Mouse (Mus musculus): Measurements from ENCODE around the gene Olfr985.

The Olfr985 gene

GRCm38 (mm10) chr9:40130084-40130483, at the start of gene Olfr985:
Olfr985 (minus strand) TSS chr9:40130184.
- DNase-seq (ENCODE audit: low read depth, low spot score): no peak

GRCm38 (mm10) chr9:40177017-40177416, 47.0 kb upstream of the Olfr985 start:
- DNase-seq (ENCODE audit: low read depth, low spot score): no peak

GRCm38 (mm10) chr9:40166446-40166845, 36.5 kb upstream of the Olfr985 start:
- DNase-seq (ENCODE audit: low read depth, low spot score): no peak

GRCm38 (mm10) chr9:40155118-40155644, 25.2 kb upstream of the Olfr985 start:
- DNase-seq (ENCODE audit: low read depth, low spot score): no peak

- DNase-seq (ENCODE audit: low read depth, low spot score): no peak
Measured at GRCm38 (mm10) chr9:40141544-40141943, 11.6 kb upstream of the Olfr985 start.

- DNase-seq (ENCODE audit: low read depth, low spot score): no peak
Measured at GRCm38 (mm10) chr9:40139484-40139883, 9.5 kb upstream of the Olfr985 start.

DNA sequence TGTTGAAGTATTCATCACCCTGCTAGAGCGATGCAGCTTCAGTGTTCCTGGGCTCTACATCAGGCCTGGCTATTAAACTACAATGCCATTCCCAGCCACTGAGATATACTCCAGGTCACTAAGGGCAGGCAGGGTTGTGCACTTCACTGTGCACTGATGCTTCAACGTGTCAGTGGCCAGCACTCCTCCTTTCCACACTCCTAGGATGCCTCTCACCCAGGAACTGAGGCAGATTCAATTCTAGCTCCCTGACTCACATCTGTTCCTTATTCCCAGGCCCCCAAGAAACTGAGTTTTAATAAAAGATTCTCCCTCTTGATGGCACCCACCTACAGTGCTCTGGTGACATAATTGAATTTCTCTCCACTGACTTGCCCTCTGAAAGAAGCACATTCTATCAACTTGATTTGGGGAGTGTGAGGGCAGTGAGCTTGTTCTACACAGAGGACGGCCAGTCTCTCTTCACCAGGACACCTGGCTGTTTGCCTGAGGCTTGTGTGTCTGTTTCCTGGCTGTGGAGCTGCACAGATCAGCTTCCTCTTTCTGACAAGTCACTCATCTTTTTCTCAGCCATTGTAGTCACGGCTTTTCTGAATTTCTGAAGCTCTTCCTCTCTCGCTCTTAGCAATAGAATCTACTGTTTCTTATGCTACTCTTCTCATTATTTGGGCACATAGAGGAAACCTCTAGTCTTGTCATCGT, 7.2 kb upstream of the Olfr985 start:
- no peak for DNase-seq (ENCODE audit: low read depth, low spot score)

DNA sequence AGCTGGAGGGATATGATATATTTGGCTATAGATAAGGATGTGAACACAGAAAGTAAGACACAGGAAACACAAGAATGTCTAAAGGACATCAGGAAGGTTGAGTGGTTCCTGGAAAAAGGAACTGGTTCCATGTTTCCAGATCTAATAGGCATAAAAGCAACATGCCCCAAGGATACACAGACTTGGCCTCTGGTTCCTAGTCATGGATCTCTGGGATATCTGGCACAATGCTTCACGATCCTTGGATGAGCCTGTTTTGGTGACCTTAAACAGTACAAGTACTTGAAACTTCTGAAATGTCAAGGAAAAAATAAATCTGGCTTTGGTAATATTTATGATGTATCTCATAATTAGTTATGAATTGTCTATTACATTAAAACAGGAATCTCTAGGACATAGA, 572 bp upstream of the Olfr985 start:
- DNase-seq (ENCODE audit: low read depth, low spot score): no peak

DNA sequence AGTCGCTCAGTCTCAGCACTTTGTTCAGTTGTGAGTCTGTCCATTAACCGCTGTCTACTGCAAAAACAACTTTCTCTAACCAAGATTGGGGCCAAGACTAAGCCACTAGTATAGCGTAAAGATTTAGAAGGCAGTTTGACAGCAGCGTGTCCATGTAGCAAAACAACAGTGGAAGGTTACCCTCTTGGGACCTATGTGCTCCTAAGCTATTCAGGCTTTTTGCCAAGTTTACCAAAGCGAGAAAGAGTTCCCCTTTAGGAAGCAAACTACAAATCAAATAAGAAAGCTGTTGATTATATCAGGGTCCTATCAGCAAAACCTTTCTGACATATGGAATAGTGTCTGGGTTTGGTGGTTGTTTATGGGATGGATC, 12.7 kb downstream of the Olfr985 start:
- no peak for DNase-seq (ENCODE audit: low read depth, low spot score)

- no peak for DNase-seq (ENCODE audit: low read depth, low spot score)
Measured at GRCm38 (mm10) chr9:40116645-40117286, 13.2 kb downstream of the Olfr985 start.

DNA sequence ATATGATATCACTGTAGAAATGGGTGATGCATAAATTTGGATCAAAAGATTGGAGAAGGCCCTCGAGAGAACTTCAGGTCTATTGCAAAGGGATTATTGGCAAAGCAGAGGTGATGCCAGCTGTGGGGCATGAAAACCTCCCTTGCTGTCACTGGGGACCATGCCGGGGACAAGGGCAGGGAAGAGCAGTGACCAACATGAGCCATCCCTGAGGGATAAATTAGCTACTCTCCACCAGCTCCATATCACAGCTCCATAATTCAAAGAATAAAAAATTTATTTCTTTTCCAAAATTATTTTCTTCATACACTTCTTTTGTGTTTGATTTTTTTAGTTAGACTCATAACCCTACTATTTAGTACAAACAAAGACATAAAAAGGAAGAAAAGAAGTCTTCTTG, 15.9 kb downstream of the Olfr985 start, which contains the start of gene Olfr984:
TSS of gene Olfr984 (minus strand) at position 101 of the 400 bp plus-strand sequence.
- DNase-seq (ENCODE audit: low read depth, low spot score): no peak

DNA sequence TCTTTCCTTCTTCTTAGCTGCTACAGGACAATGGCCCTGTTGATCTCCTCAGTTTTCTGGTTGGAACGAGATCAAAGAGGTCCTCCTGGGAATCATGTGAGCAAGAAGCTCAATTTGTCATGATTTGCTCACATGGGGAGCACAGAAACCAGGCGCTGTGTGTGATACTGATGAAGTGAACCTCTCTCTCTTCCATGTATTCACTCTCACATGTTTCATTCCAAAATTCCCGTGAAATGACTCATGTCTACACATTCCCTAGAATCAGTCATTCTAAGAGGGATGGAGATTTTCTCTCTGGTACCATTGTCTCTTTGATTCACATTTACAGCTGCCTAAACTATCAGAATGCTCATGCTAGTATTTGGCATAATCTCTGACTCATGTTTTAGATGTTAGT, 35.2 kb downstream of the Olfr985 start:
- DNase-seq (ENCODE audit: low read depth, low spot score): no peak

- DNase-seq (ENCODE audit: low read depth, low spot score): no peak
Measured at GRCm38 (mm10) chr9:40093495-40093894, 36.5 kb downstream of the Olfr985 start, which contains the start of gene Olfr983. Olfr983 (minus strand) TSS chr9:40093595.
